Mouse (Mus musculus) forebrain, postnatal 0 days (tissue): ENCODE data around the gene Pld5. TPM values are rescaled to one million over a fixed set of nuclear protein-coding genes. Genes with fewer than 3 reads are reported as not detected.
A peak's percentile ranks its signal among the peaks of the same experiment; 100 is the strongest.

Experiments
- ATAC-seq: fragments of 200-750 bp; cut with Nextera tagmentation; 2 replicates; pipeline ENCODE4 v1.8.0; 2017; ENCODE audit warnings: mild to moderate bottlenecking, moderate library complexity
- DNase-seq: peaks from one replicate; pipeline ENCODE4 v3.0.0-alpha.2; 2015
- H3K27ac ChIP-seq: fragments of 300-500 bp; sonication (generic); 2 replicates; pipeline ENCODE4 v1.5.1; 2014; ENCODE audit warnings: low read depth, mild to moderate bottlenecking, antibody characterized with exemption, low read length, moderate library complexity, mixed read lengths
- H3K27me3 ChIP-seq: fragments of 300-500 bp; sonication (generic); 2 replicates; pipeline ENCODE4 v1.6.1; 2014; ENCODE audit warnings: mild to moderate bottlenecking, low read length, mixed read lengths; ENCODE audit not compliant: insufficient read depth
- H3K36me3 ChIP-seq: fragments of 300-500 bp; sonication (generic); 2 replicates; pipeline ENCODE4 v1.6.1; 2014; ENCODE audit warnings: mild to moderate bottlenecking, moderate library complexity; ENCODE audit not compliant: insufficient read depth
- H3K4me1 ChIP-seq: fragments of 300-500 bp; sonication (generic); 2 replicates; pipeline ENCODE4 v1.6.1; 2014; ENCODE audit warnings: antibody characterized with exemption; ENCODE audit not compliant: insufficient read depth
- H3K4me2 ChIP-seq: fragments of 300-500 bp; sonication (generic); 2 replicates; pipeline ENCODE4 v1.6.1; 2014; ENCODE audit warnings: low read depth, mild to moderate bottlenecking, moderate library complexity
- H3K4me3 ChIP-seq: fragments of 300-500 bp; sonication (generic); 2 replicates; pipeline ENCODE4 v1.5.1; 2014; ENCODE audit warnings: low read depth, low read length, mixed read lengths
- H3K9ac ChIP-seq: fragments of 300-500 bp; sonication (generic); 2 replicates; pipeline ENCODE4 v1.6.1; 2014; ENCODE audit warnings: mild to moderate bottlenecking
- H3K9me3 ChIP-seq: fragments of 300-500 bp; sonication (generic); 2 replicates; pipeline ENCODE4 v1.6.1; 2016; ENCODE audit warnings: low read length
- CTCF ChIP-seq: sonication (generic); IDR thresholded peaks from 2 replicates; pipeline ENCODE4 v1.5.1; 2016; ENCODE audit warnings: antibody characterized with exemption, control low read depth, low read depth
- WGBS: fragments of 180-500 bp; shearing (Covaris S2); extraction: QIAGEN DNeasy Blood & Tissue Kit; methylation state at CpG from one replicate; pipeline ENCODE4 v1.1.7; 2014; 5-methylcytosine and 5-hydroxymethylcytosine counted together
- polyA plus RNA-seq: library from polyadenylated mRNA; unstranded; fragments of >200 nt; fragmentation: Nextera tagmentation; extraction: Ambion mirVana; gene quantifications from 2 replicates; pipeline ENCODE4 v1.2.1, GENCODE M21; 2015
- total RNA-seq: library from RNA; depleted of rRNA; stranded (reverse); fragments of >200 nt; gene quantifications from 2 replicates; pipeline ENCODE4 v1.2.3, GENCODE M21; 2014; rRNA removed

The Pld5 gene
- total RNA-seq (1.9 and 2.9 TPM in 2 replicates), polyA plus RNA-seq (0.89 and 1.7 TPM in 2 replicates)

- no peak within 1 kb of the TSS for H3K27ac ChIP-seq
- 0 out of 2 replicates have a peak, but pooled peaks cover 5% of the 10 kb centered on the region for H3K4me1 ChIP-seq
- peak within 1 kb of the TSS; percentile 97 for H3K4me2 ChIP-seq
- H3K36me3 ChIP-seq = no peaks in the 10 kb centered on the region
- peak within 1 kb of the TSS; percentile 55 for H3K9ac ChIP-seq
- peaks cover 18% of the 10 kb centered on the region for H3K27me3 ChIP-seq
- WGBS = 2% methylated on average over 68 of the region's 86 CpGs
- TF ChIP-seq CTCF = peak; percentile 10; the same call in 1 of the 2 replicates
- peak; percentile 78 for ATAC-seq
- H3K4me3 ChIP-seq = peak within 1 kb of the TSS; percentile 54
- peak; percentile 37 for DNase-seq
- H3K9me3 ChIP-seq = no peaks in the 10 kb centered on the region
These were observed at the start of gene Pld5 for GRCm38 (mm10) chr1:176274667-176275610. TSS of gene Pld5 (minus strand) at chr1:176275312.

GRCm38 (mm10) chr1:176315063-176315462 lies 40.0 kb upstream of the Pld5 start:
- no peak overlapping the region for H3K4me3 ChIP-seq
- no peak overlapping the region for H3K9ac ChIP-seq
- peak; percentile 52 for DNase-seq
- TF ChIP-seq CTCF = no peak
- peak; percentile 76 for ATAC-seq
- 58% methylated on average over 2 of the region's 2 CpGs for WGBS
- H3K27me3 ChIP-seq = no peaks in the 10 kb centered on the region
- no peaks in the 10 kb centered on the region for H3K9me3 ChIP-seq
- H3K36me3 ChIP-seq = no peaks in the 10 kb centered on the region
- no peak overlapping the region for H3K4me2 ChIP-seq
- H3K4me1 ChIP-seq = no peaks in the 10 kb centered on the region
- no peak overlapping the region for H3K27ac ChIP-seq

GRCm38 (mm10) chr1:176310174-176310573 lies 35.1 kb upstream of the Pld5 start:
- Histone ChIP-seq H3K4me1 (no peaks in the 10 kb centered on the region), H3K4me3 (no peak overlapping the region), H3K27ac (no peak overlapping the region), H3K27me3 (no peaks in the 10 kb centered on the region), H3K4me2 (no peak overlapping the region), H3K9me3 (no peaks in the 10 kb centered on the region), H3K9ac (no peak overlapping the region), H3K36me3 (no peaks in the 10 kb centered on the region)
- no peak for ATAC-seq
- no peak for TF ChIP-seq CTCF
- DNase-seq = no peak
- WGBS = 80% methylated on average over 3 of the region's 3 CpGs

GRCm38 (mm10) chr1:176289396-176289795 lies 14.3 kb upstream of the Pld5 start:
- Histone ChIP-seq H3K27ac (no peak overlapping the region), H3K4me1 (no peaks in the 10 kb centered on the region), H3K27me3 (no peaks in the 10 kb centered on the region), H3K9ac (no peak overlapping the region), H3K36me3 (no peaks in the 10 kb centered on the region), H3K4me2 (no peak overlapping the region), H3K9me3 (no peaks in the 10 kb centered on the region), H3K4me3 (no peak overlapping the region)
- 76% methylated on average over 5 of the region's 5 CpGs for WGBS
- ATAC-seq (no peak), DNase-seq (no peak)
- no peak for TF ChIP-seq CTCF

- peak overlapping the region; percentile 97 for H3K4me2 ChIP-seq
- H3K9me3 ChIP-seq = no peaks in the 10 kb centered on the region
- DNase-seq (peak; percentile 34), ATAC-seq (0 out of 2 replicates have a peak, but pooled peaks have one; percentile 8)
- 0 out of 2 replicates have a peak, but pooled peaks cover 5% of the 10 kb centered on the region for H3K4me1 ChIP-seq
- no peak overlapping the region for H3K27ac ChIP-seq
- H3K36me3 ChIP-seq = no peaks in the 10 kb centered on the region
- peak overlapping the region; percentile 54 for H3K4me3 ChIP-seq
- peaks cover 18% of the 10 kb centered on the region for H3K27me3 ChIP-seq
- 6% methylated on average over 11 of the region's 11 CpGs for WGBS
- peak overlapping the region; percentile 55 for H3K9ac ChIP-seq
- no peak for TF ChIP-seq CTCF
These were observed 484 bp upstream of the Pld5 start for GRCm38 (mm10) chr1:176275611-176275980.

- WGBS = 23% methylated on average over 5 of the region's 5 CpGs
- Histone ChIP-seq H3K9me3 (no peaks in the 10 kb centered on the region), H3K4me3 (no peak overlapping the region), H3K27me3 (no peaks in the 10 kb centered on the region), H3K36me3 (no peaks in the 10 kb centered on the region), H3K4me2 (peak overlapping the region; percentile 29; the same call in 1 of the 2 replicates), H3K4me1 (no peaks in the 10 kb centered on the region), H3K9ac (no peak overlapping the region), H3K27ac (no peak overlapping the region)
- no peak for TF ChIP-seq CTCF
- no peak for ATAC-seq
- peak; percentile 14 for DNase-seq
These were observed 26.4 kb downstream of the Pld5 start for GRCm38 (mm10) chr1:176248717-176249030.
